9 mouse cellular contexts compared by ENCODE assay signal in the genomic region with DNA sequence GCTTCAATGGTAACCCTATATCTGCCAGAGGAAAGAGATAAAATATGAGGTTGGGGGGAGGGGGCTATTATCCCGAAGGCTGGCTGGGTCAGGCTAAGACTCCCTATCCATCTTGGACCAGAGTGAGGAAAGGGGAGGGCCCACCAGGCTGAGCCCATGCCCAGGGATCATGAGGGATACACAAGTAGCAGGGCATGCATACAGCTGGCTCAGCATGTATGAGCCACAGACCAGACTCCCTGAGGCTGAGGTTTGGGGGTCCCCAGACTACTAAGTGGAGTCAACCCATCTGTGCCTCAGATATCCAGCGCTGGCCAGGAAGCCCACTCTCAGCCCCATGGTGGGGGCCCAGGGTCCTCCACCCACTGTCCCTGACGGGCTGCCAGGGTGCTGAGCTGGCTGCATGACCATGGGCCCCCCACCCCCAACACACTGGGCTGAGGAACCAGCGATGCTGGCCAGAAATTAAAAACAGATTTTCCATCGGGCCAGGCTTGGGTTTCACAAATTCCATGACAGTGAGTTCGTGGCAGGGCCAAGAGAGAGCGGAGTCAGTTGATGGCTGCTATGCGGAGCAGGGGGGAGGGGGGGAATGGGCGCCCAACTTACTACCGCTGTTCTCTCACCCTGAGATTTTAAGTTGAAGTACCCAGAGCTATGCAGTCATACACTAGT. TPM values are rescaled to one million over a fixed set of nuclear protein-coding genes. Genes with fewer than 3 reads are reported as not detected.
DNase-seq lines count a peak whose midpoint lies in the region; ATAC-seq and TF ChIP-seq lines count a peak whose summit lies in the region.
"Had no signal": no experiment of that assay in that cellular context is flagged by ENCODE, and none has a peak within 500 bp of the region (broad histone marks: within the 10 kb centered on the region; RNA-seq: fewer than 3 reads in every experiment).

No protein-coding gene starts in this region.

- no peak overlapping the region for H3K4me3 ChIP-seq in kidney, embryonic 16.5 days (ENCODE audit: low read length)
- no peak overlapping the region for H3K4me3 ChIP-seq in kidney, adult 2 months (ENCODE audit: insufficient read depth, low read depth, low read length)
- H3K4me3 ChIP-seq in brown adipose tissue, adult 24 weeks (ENCODE audit: insufficient read depth, low read depth, low read length), result no peak overlapping the region
- no peak overlapping the region for H3K4me3 ChIP-seq in liver, embryonic 15.5 days (replicated peaks)
- H3K4me3 ChIP-seq: midbrain, embryonic 12.5 days had no signal

- TF ChIP-seq POLR2A in kidney, adult 2 months (IDR thresholded peaks at IDR 0.05; ENCODE audit: low read depth, low read length), result no peak

- no peak overlapping the region for H3K4me2 ChIP-seq in kidney, embryonic 16.5 days (replicated peaks; ENCODE audit: low read depth, low read length)
- H3K4me2 ChIP-seq in liver, embryonic 15.5 days, result no peak overlapping the region
- H3K4me2 ChIP-seq: midbrain, embryonic 12.5 days had no signal

- peak; percentile 25; the same call in 1 of the 2 replicates for ATAC-seq in kidney, embryonic 16.5 days (ENCODE audit: low FRiP score, low TSS enrichment)
- ATAC-seq in liver, embryonic 15.5 days (ENCODE audit: insufficient read depth), result no peak
- ATAC-seq in erythroblast, adult 5-6 weeks (replicated peaks; ENCODE audit: low FRiP score, poor library complexity, severe bottlenecking), result no peak

- 52% methylated on average over 10 of the region's 10 CpGs for WGBS in kidney, embryonic 16.5 days
- WGBS in kidney, adult 2 months, result 57% methylated on average over 10 of the region's 10 CpGs
- WGBS in liver, embryonic 15.5 days (ENCODE audit: insufficient replicate concordance), result 62% methylated on average over 10 of the region's 10 CpGs

- peaks cover 35% of the 10 kb centered on the region for H3K4me1 ChIP-seq in kidney, embryonic 16.5 days (ENCODE audit: insufficient read depth, low read length)
- H3K4me1 ChIP-seq in kidney, adult 2 months (ENCODE audit: control insufficient read depth, insufficient read depth, low read length), result no peaks in the 10 kb centered on the region
- peaks cover 25% of the 10 kb centered on the region for H3K4me1 ChIP-seq in brown adipose tissue, adult 24 weeks (ENCODE audit: control insufficient read depth, insufficient read depth, insufficient read length, low read length)
- H3K4me1 ChIP-seq in liver, embryonic 15.5 days (replicated peaks), result peaks cover 76% of the 10 kb centered on the region

- DNase-seq in kidney, adult 2 months, result no peak
- DNase-seq in gastrocnemius, postnatal 25 days, result peak; percentile 57
- DNase-seq in frontal cortex, postnatal 14 days (ENCODE audit: low spot score in 2 of 2), result no peak
- no peak for DNase-seq in natural killer cell, adult 2 months (ENCODE audit: low spot score in 2 of 2)

- no peak for TF ChIP-seq CTCF in kidney, adult 2 months (conservative IDR thresholded peaks at IDR 0.05; ENCODE audit: insufficient read depth, insufficient read length, low read depth, low read length)

- no peaks in the 10 kb centered on the region for H3K27me3 ChIP-seq in kidney, embryonic 16.5 days (ENCODE audit: insufficient read depth, low read length)
- no peaks in the 10 kb centered on the region for H3K27me3 ChIP-seq in kidney, adult 2 months (replicated peaks; ENCODE audit: control insufficient read depth, insufficient read depth, low read length)
- no peaks in the 10 kb centered on the region for H3K27me3 ChIP-seq in liver, embryonic 15.5 days
- H3K27me3 ChIP-seq: midbrain, embryonic 12.5 days had no signal

- peak overlapping the region; percentile 47 for H3K27ac ChIP-seq in kidney, embryonic 16.5 days (ENCODE audit: low read length)
- no peak overlapping the region for H3K27ac ChIP-seq in kidney, adult 2 months (ENCODE audit: insufficient read depth, low read depth, low read length)
- H3K27ac ChIP-seq in brown adipose tissue, adult 24 weeks (replicated peaks; ENCODE audit: low read depth, low read length), result peak overlapping the region; percentile 50
- H3K27ac ChIP-seq in liver, embryonic 15.5 days (replicated peaks), result 0 out of 2 replicates have a peak overlapping the region, but pooled peaks have one; percentile 53
- H3K27ac ChIP-seq: midbrain, embryonic 12.5 days had no signal

- peak overlapping the region; percentile 32; the same call in 1 of the 2 replicates for H3K9ac ChIP-seq in kidney, embryonic 16.5 days (replicated peaks; ENCODE audit: low read length)
- no peak overlapping the region for H3K9ac ChIP-seq in liver, embryonic 15.5 days
- H3K9ac ChIP-seq: midbrain, embryonic 12.5 days had no signal

- H3K9me3 ChIP-seq in kidney, embryonic 16.5 days (ENCODE audit: low read length), result no peaks in the 10 kb centered on the region
- H3K9me3 ChIP-seq in liver, embryonic 15.5 days (replicated peaks), result no peaks in the 10 kb centered on the region
- H3K9me3 ChIP-seq: midbrain, embryonic 12.5 days had no signal

- H3K36me3 ChIP-seq in kidney, embryonic 16.5 days (ENCODE audit: insufficient read depth, low read length), result peaks cover 15% of the 10 kb centered on the region
- H3K36me3 ChIP-seq in kidney, adult 2 months (ENCODE audit: control insufficient read depth, insufficient read depth, low read length), result no peaks in the 10 kb centered on the region
- 0 out of 2 replicates have a peak, but pooled peaks cover 3% of the 10 kb centered on the region for H3K36me3 ChIP-seq in liver, embryonic 15.5 days (replicated peaks)

RNA-seq across cellular contexts. Expression of a gene that starts 7.4 kb away (rescaled TPM):
- 28.4 and 31.3 TPM in 2 replicates for polyA plus RNA-seq in kidney, embryonic 16.5 days (2015; fragmentation: Nextera tagmentation; extraction: Ambion mirVana)
- 33.5 and 35.6 TPM in 2 replicates for polyA plus RNA-seq in kidney, adult 2 months (2012; rRNA removed)
- polyA plus RNA-seq in brown adipose tissue, adult 24 weeks (2012; ENCODE audit: insufficient read depth, insufficient read length, missing spikeins), result 4.8 and 5.2 TPM in 2 replicates
- total RNA-seq in gastrocnemius, postnatal 25 days (2021), result 1 to 10 TPM; 6.1 to 7.8 TPM
- 6.7 and 7.6 TPM in 2 replicates for polyA plus RNA-seq in liver, embryonic 15.5 days (2015; fragmentation: Nextera tagmentation; extraction: Ambion mirVana)
- 17.9 and 18.8 TPM in 2 replicates for total RNA-seq in erythroblast, adult 5-6 weeks (2015; ENCODE audit: low replicate concordance)
- total RNA-seq in erythroblast, adult 5-6 weeks (2017; ENCODE audit: low replicate concordance), result 3.7 and 7.0 TPM in 2 replicates

RNA-seq across cellular contexts. Expression of a gene that starts 34.3 kb away (rescaled TPM):
- polyA plus RNA-seq in kidney, embryonic 16.5 days (2015; fragmentation: Nextera tagmentation; extraction: Ambion mirVana), result 36.3 and 38.9 TPM in 2 replicates
- 37.8 and 43.3 TPM in 2 replicates for polyA plus RNA-seq in kidney, adult 2 months (2012; rRNA removed)
- polyA plus RNA-seq in brown adipose tissue, adult 24 weeks (2012; ENCODE audit: insufficient read depth, insufficient read length, missing spikeins), result 4.6 and 29.0 TPM in 2 replicates
- 1 to 10 TPM; 2.7 to 5.5 TPM for total RNA-seq in gastrocnemius, postnatal 25 days (2021)
- polyA plus RNA-seq in liver, embryonic 15.5 days (2015; fragmentation: Nextera tagmentation; extraction: Ambion mirVana), result 11.0 and 12.9 TPM in 2 replicates
- 2.9 and 9.4 TPM in 2 replicates for total RNA-seq in erythroblast, adult 5-6 weeks (2015; ENCODE audit: low replicate concordance)
- 4.4 and 9.9 TPM in 2 replicates for total RNA-seq in erythroblast, adult 5-6 weeks (2017; ENCODE audit: low replicate concordance)
